Mouse (Mus musculus) forebrain, embryonic 11.5 days (tissue): Measurements from ENCODE around the gene Ecel1. TPM values are rescaled to one million over a fixed set of nuclear protein-coding genes. Genes with fewer than 3 reads are reported as not detected.

ENCODE experiments used
- ATAC-seq: fragments of 200-750 bp; cut with Nextera tagmentation; replicated peaks from 2 replicates; pipeline ENCODE4 v1.8.0; 2017; ENCODE audit warnings: moderate TSS enrichment; ENCODE audit not compliant: low FRiP score
- DNase-seq: peaks from one replicate; pipeline ENCODE4 v3.0.0-alpha.2; 2017; ENCODE audit warnings: low spot score
- H3K27ac ChIP-seq: fragments of 300-500 bp; sonication (generic); 2 replicates; pipeline ENCODE4 v1.5.1; 2014; ENCODE audit warnings: low read depth, low read length
- H3K27me3 ChIP-seq: fragments of 300-500 bp; sonication (generic); 2 replicates; pipeline ENCODE4 v1.6.1; 2014; ENCODE audit warnings: mild to moderate bottlenecking, low read length, mixed read lengths; ENCODE audit not compliant: control insufficient read depth, insufficient read depth
- H3K36me3 ChIP-seq: fragments of 300-500 bp; sonication (generic); 2 replicates; pipeline ENCODE4 v1.6.1; 2014; ENCODE audit warnings: mild to moderate bottlenecking, low read length, moderate library complexity, mixed read lengths; ENCODE audit not compliant: control insufficient read depth, insufficient read depth
- H3K4me1 ChIP-seq: fragments of 300-500 bp; sonication (generic); replicated peaks from 2 replicates; pipeline ENCODE4 v1.6.1; 2014; ENCODE audit warnings: low read length, mixed read lengths; ENCODE audit not compliant: control insufficient read depth, insufficient read depth
- H3K4me2 ChIP-seq: fragments of 300-500 bp; sonication (generic); 2 replicates; pipeline ENCODE4 v1.6.1; 2014; ENCODE audit warnings: low read depth, mild to moderate bottlenecking, low read length, moderate library complexity, mixed read lengths; ENCODE audit not compliant: severe bottlenecking
- H3K4me3 ChIP-seq: fragments of 300-500 bp; sonication (generic); 2 replicates; pipeline ENCODE4 v1.5.1; 2014; ENCODE audit warnings: low read depth, low read length
- H3K9ac ChIP-seq: fragments of 300-500 bp; sonication (generic); 2 replicates; pipeline ENCODE4 v1.6.1; 2014; ENCODE audit warnings: low read length
- H3K9me3 ChIP-seq: fragments of 300-500 bp; sonication (generic); 2 replicates; pipeline ENCODE4 v1.6.1; 2016; ENCODE audit warnings: low read length, mixed read lengths; ENCODE audit not compliant: control insufficient read depth
- WGBS: fragments of 180-500 bp; shearing (Covaris S2); extraction: QIAGEN DNeasy Blood & Tissue Kit; methylation state at CpG from one replicate; pipeline ENCODE4 v1.1.7; 2014; 5-methylcytosine and 5-hydroxymethylcytosine counted together
- polyA plus RNA-seq: library from polyadenylated mRNA; unstranded; fragments of >200 nt; fragmentation: Nextera tagmentation; extraction: Ambion mirVana; gene quantifications from 2 replicates; pipeline ENCODE4 v1.2.1, GENCODE M21; 2014

Ecel1 gene
- polyA plus RNA-seq, 1 experiment from 2014 or later = 6.2 TPM

- Histone ChIP-seq H3K4me3 (no peak overlapping the region), H3K4me1 (no peaks in the 10 kb centered on the region), H3K27ac (no peak overlapping the region), H3K27me3 (no peaks in the 10 kb centered on the region), H3K36me3 (no peaks in the 10 kb centered on the region), H3K9me3 (no peaks in the 10 kb centered on the region), H3K9ac (no peak overlapping the region), H3K4me2 (no peak overlapping the region)
- DNase-seq = no peak
- 78% methylated on average over 9 of the region's 9 CpGs for WGBS
- no peak for ATAC-seq
Measured at GRCm38 (mm10) chr1:87197296-87197695, 41.0 kb upstream of the Ecel1 start.

- H3K4me1 ChIP-seq = peaks cover 3% of the 10 kb centered on the region; the same call in 1 of the 2 replicates
- ATAC-seq = no peak
- no peaks in the 10 kb centered on the region for H3K36me3 ChIP-seq
Measured at GRCm38 (mm10) chr1:87190429-87190828, 34.1 kb upstream of the Ecel1 start, which contains the start of gene Chrnd. Chrnd (plus strand) TSS chr1:87190607.

GRCm38 (mm10) chr1:87187037-87187355 lies 30.7 kb upstream of the Ecel1 start:
- Histone ChIP-seq H3K9ac (peak overlapping the region; percentile 65), H3K27me3 (peaks cover 28% of the 10 kb centered on the region), H3K9me3 (no peaks in the 10 kb centered on the region), H3K27ac (no peak overlapping the region), H3K4me1 (peaks cover 7% of the 10 kb centered on the region; the same call in 1 of the 2 replicates), H3K36me3 (no peaks in the 10 kb centered on the region), H3K4me3 (peak overlapping the region; percentile 45), H3K4me2 (peak overlapping the region; percentile 84)
- ATAC-seq (peak; percentile 39), DNase-seq (peak; percentile 92)
- WGBS = under 1% methylated on average over 15 of the region's 15 CpGs

More at GRCm38 (mm10) chr1:87190429-87190828, 34.1 kb upstream of the Ecel1 start, which contains the start of gene Chrnd:
- H3K4me2 ChIP-seq = no peak within 1 kb of the TSS
- no peak within 1 kb of the TSS for H3K4me3 ChIP-seq
- H3K9ac ChIP-seq = no peak within 1 kb of the TSS
- WGBS = 48% methylated on average over 4 of the region's 4 CpGs
- peaks cover 14% of the 10 kb centered on the region for H3K27me3 ChIP-seq
- no peak for DNase-seq
- no peak within 1 kb of the TSS for H3K27ac ChIP-seq
- no peaks in the 10 kb centered on the region for H3K9me3 ChIP-seq

- peak; percentile 73 for DNase-seq
Measured at GRCm38 (mm10) chr1:87186261-87187036, 30.1 kb upstream of the Ecel1 start.

GRCm38 (mm10) chr1:87185526-87185925 lies 29.2 kb upstream of the Ecel1 start:
- WGBS = 9% methylated on average over 13 of the region's 13 CpGs

More at GRCm38 (mm10) chr1:87186261-87187036, 30.1 kb upstream of the Ecel1 start:
- no peaks in the 10 kb centered on the region for H3K9me3 ChIP-seq
- H3K27ac ChIP-seq = no peak overlapping the region
- H3K27me3 ChIP-seq = peaks cover 28% of the 10 kb centered on the region
- 2% methylated on average over 54 of the region's 54 CpGs for WGBS
- H3K4me1 ChIP-seq = peaks cover 7% of the 10 kb centered on the region; the same call in 1 of the 2 replicates
- H3K4me2 ChIP-seq = peak overlapping the region; percentile 84
- peak overlapping the region; percentile 65 for H3K9ac ChIP-seq
- no peaks in the 10 kb centered on the region for H3K36me3 ChIP-seq
- H3K4me3 ChIP-seq = peak overlapping the region; percentile 45
- ATAC-seq = peak; percentile 54

GRCm38 (mm10) chr1:87184751-87185139 lies 28.4 kb upstream of the Ecel1 start:
- Histone ChIP-seq H3K27me3 (peaks cover 28% of the 10 kb centered on the region), H3K9ac (no peak overlapping the region), H3K4me3 (no peak overlapping the region), H3K27ac (no peak overlapping the region), H3K36me3 (no peaks in the 10 kb centered on the region), H3K4me1 (peaks cover 7% of the 10 kb centered on the region; the same call in 1 of the 2 replicates), H3K9me3 (no peaks in the 10 kb centered on the region), H3K4me2 (no peak overlapping the region)
- 6% methylated on average over 20 of the region's 20 CpGs for WGBS
- ATAC-seq (no peak; the same call in 1 of the 2 replicates), DNase-seq (peak; percentile 79)

More at GRCm38 (mm10) chr1:87185526-87185925, 29.2 kb upstream of the Ecel1 start:
- Histone ChIP-seq H3K4me2 (no peak overlapping the region), H3K36me3 (no peaks in the 10 kb centered on the region), H3K4me1 (peaks cover 7% of the 10 kb centered on the region; the same call in 1 of the 2 replicates), H3K27me3 (peaks cover 28% of the 10 kb centered on the region), H3K9me3 (no peaks in the 10 kb centered on the region), H3K4me3 (no peak overlapping the region), H3K27ac (no peak overlapping the region), H3K9ac (no peak overlapping the region)
- ATAC-seq (no peak), DNase-seq (no peak)

GRCm38 (mm10) chr1:87183998-87184750 lies 27.9 kb upstream of the Ecel1 start:
- ATAC-seq = no peak
- no peak overlapping the region for H3K4me3 ChIP-seq
- WGBS = 30% methylated on average over 15 of the region's 15 CpGs

GRCm38 (mm10) chr1:87183013-87183412 lies 26.7 kb upstream of the Ecel1 start, which contains the start of gene Prss56:
Prss56 (plus strand) TSS chr1:87183313.
- Histone ChIP-seq H3K27me3 (peaks cover 28% of the 10 kb centered on the region), H3K9ac (no peak within 1 kb of the TSS), H3K4me1 (peaks cover 7% of the 10 kb centered on the region; the same call in 1 of the 2 replicates), H3K9me3 (no peaks in the 10 kb centered on the region), H3K4me2 (no peak within 1 kb of the TSS), H3K4me3 (no peak within 1 kb of the TSS), H3K27ac (no peak within 1 kb of the TSS), H3K36me3 (no peaks in the 10 kb centered on the region)
- no peak for DNase-seq
- no peak for ATAC-seq
- WGBS = 71% methylated on average over 9 of the region's 9 CpGs

More at GRCm38 (mm10) chr1:87183998-87184750, 27.9 kb upstream of the Ecel1 start:
- H3K4me2 ChIP-seq = no peak overlapping the region
- no peaks in the 10 kb centered on the region for H3K9me3 ChIP-seq
- no peak overlapping the region for H3K9ac ChIP-seq
- no peak overlapping the region for H3K27ac ChIP-seq
- no peak for DNase-seq
- no peaks in the 10 kb centered on the region for H3K36me3 ChIP-seq
- peaks cover 7% of the 10 kb centered on the region; the same call in 1 of the 2 replicates for H3K4me1 ChIP-seq
- H3K27me3 ChIP-seq = peaks cover 28% of the 10 kb centered on the region
